Mouse (Mus musculus) kidney, embryonic 14.5 days (tissue): ENCODE results near the gene Max. TPM values are rescaled to one million over a fixed set of nuclear protein-coding genes. Genes with fewer than 3 reads are reported as not detected.

Source experiments
- ATAC-seq: fragments of 200-750 bp; cut with Nextera tagmentation; 2 replicates; pipeline ENCODE4 v1.8.0; 2017; ENCODE audit warnings: moderate number of reproducible peaks, mild to moderate bottlenecking, moderate TSS enrichment, moderate library complexity; ENCODE audit not compliant: low FRiP score, low TSS enrichment
- H3K27ac ChIP-seq: fragments of 300-500 bp; sonication (generic); 2 replicates; pipeline ENCODE4 v1.5.1; 2014; ENCODE audit warnings: low read depth, mild to moderate bottlenecking, low read length, moderate library complexity, mixed read lengths
- H3K27me3 ChIP-seq: fragments of 300-500 bp; sonication (generic); 2 replicates; pipeline ENCODE4 v1.6.1; 2014; ENCODE audit warnings: mild to moderate bottlenecking, low read length; ENCODE audit not compliant: control insufficient read depth, insufficient read depth
- H3K36me3 ChIP-seq: fragments of 300-500 bp; sonication (generic); 2 replicates; pipeline ENCODE4 v1.6.1; 2014; ENCODE audit warnings: low read length, mixed read lengths; ENCODE audit not compliant: control insufficient read depth, insufficient read depth
- H3K4me1 ChIP-seq: fragments of 300-500 bp; sonication (generic); 2 replicates; pipeline ENCODE4 v1.6.1; 2014; ENCODE audit warnings: low read length, mixed read lengths; ENCODE audit not compliant: control insufficient read depth, insufficient read depth
- H3K4me2 ChIP-seq: fragments of 300-500 bp; sonication (generic); replicated peaks from 2 replicates; pipeline ENCODE4 v1.6.1; 2014; ENCODE audit warnings: low read depth, mild to moderate bottlenecking, low read length
- H3K4me3 ChIP-seq: fragments of 300-500 bp; sonication (generic); 2 replicates; pipeline ENCODE4 v1.5.1; 2014; ENCODE audit warnings: mild to moderate bottlenecking, low read length
- H3K9ac ChIP-seq: fragments of 300-500 bp; sonication (generic); 2 replicates; pipeline ENCODE4 v1.6.1; 2014; ENCODE audit warnings: low read depth, mild to moderate bottlenecking, low read length, moderate library complexity
- H3K9me3 ChIP-seq: fragments of 300-500 bp; sonication (generic); 2 replicates; pipeline ENCODE4 v1.6.1; 2016; ENCODE audit warnings: low read length; ENCODE audit not compliant: control insufficient read depth
- WGBS: fragments of 180-500 bp; shearing (Covaris S2); extraction: QIAGEN DNeasy Blood & Tissue Kit; methylation state at CpG from one replicate; pipeline ENCODE4 v1.1.7; 2014; 5-methylcytosine and 5-hydroxymethylcytosine counted together
- polyA plus RNA-seq: library from polyadenylated mRNA; unstranded; fragments of >200 nt; fragmentation: Nextera tagmentation; extraction: Ambion mirVana; gene quantifications from 2 replicates; pipeline ENCODE4 v1.2.1, GENCODE M21; 2014

Gene Max
- polyA plus RNA-seq, 1 experiment from 2014 or later = 36.1 TPM

DNA sequence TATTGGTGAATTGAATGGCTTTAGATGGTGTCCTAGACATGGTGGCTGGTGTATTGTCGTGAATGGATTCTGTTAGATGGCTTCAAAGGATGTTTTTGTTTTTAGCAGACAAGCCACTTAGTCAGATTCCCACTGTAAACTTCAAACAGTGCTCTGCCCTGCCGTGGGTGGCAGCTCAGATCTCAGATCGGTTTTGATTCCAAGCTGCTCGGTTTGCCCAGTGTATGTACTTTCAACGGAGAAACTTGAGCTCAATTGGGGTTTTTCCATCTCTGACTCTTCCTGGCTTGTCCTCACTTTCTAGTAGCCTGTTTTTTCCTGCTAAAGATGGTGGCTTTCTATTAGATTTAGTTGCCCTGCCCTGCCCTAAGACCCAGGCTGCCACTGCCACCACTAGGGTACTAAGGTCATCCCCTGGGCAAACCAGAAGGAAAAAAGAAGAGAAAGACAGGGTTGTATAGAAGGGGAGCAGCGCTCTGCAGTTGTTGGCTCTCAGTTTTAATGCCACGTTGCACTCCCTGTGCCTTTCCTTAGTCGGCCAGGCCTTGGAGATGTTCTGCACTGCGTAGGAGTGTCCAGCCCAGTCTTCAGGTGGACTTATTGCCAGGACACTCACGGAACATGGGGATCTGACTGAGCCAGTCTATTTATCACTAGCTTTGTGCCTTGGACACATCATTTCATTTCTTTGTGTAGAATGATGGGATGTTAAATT is 62.6 kb downstream of the Max start:
- WGBS = 81% methylated on average over 10 of the region's 10 CpGs

DNA sequence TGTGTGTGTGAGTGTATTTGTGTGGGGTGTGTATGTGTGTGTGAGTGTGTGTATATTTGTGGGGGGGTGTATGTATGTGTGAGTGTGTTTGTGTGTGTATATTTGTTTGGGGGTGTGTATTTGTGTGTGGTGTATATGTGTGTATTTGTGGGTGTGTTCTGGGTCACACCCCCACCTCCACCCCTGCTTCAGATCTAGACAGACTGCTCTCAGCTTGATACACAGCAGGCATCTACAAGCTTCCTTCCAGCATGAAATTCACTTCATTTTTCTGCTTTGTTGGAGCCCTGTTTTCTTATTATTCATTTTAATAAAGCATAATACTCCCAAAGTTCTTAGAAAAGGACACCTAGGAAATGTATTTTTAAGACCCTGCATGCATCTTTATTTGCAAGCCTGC is 63.9 kb downstream of the Max start:
- Histone ChIP-seq H3K4me3 (no peak overlapping the region), H3K9me3 (no peaks in the 10 kb centered on the region), H3K27me3 (no peaks in the 10 kb centered on the region), H3K4me1 (no peaks in the 10 kb centered on the region), H3K9ac (no peak overlapping the region), H3K27ac (no peak overlapping the region), H3K4me2 (no peak overlapping the region), H3K36me3 (peaks cover 13% of the 10 kb centered on the region; the same call in 1 of the 2 replicates)
- no peak for ATAC-seq

More for the DNA sequence above, 62.6 kb downstream of the Max start:
- Histone ChIP-seq H3K27ac (no peak overlapping the region), H3K36me3 (peaks cover 13% of the 10 kb centered on the region; the same call in 1 of the 2 replicates), H3K27me3 (no peaks in the 10 kb centered on the region), H3K4me1 (no peaks in the 10 kb centered on the region), H3K9me3 (no peaks in the 10 kb centered on the region), H3K9ac (no peak overlapping the region), H3K4me2 (no peak overlapping the region), H3K4me3 (no peak overlapping the region)
- ATAC-seq = no peak

- no peak for ATAC-seq
- Histone ChIP-seq H3K9me3 (no peaks in the 10 kb centered on the region), H3K4me3 (no peak overlapping the region), H3K27me3 (no peaks in the 10 kb centered on the region), H3K36me3 (peaks cover 13% of the 10 kb centered on the region; the same call in 1 of the 2 replicates), H3K4me2 (no peak overlapping the region), H3K27ac (no peak overlapping the region), H3K4me1 (no peaks in the 10 kb centered on the region), H3K9ac (no peak overlapping the region)
- WGBS = 83% methylated on average over 10 of the region's 10 CpGs
Measured at GRCm38 (mm10) chr12:76897006-76897405, 65.0 kb downstream of the Max start.

- 93% methylated on average over 4 of the region's 4 CpGs for WGBS
- H3K9me3 ChIP-seq = no peaks in the 10 kb centered on the region
Measured at GRCm38 (mm10) chr12:76896566-76896965, 65.4 kb downstream of the Max start.

GRCm38 (mm10) chr12:76895777-76896176 is 66.2 kb downstream of the Max start:
- 38% methylated on average over 7 of the region's 7 CpGs for WGBS
- Histone ChIP-seq H3K4me2 (no peak overlapping the region), H3K4me1 (no peaks in the 10 kb centered on the region), H3K36me3 (peaks cover 13% of the 10 kb centered on the region; the same call in 1 of the 2 replicates), H3K27me3 (no peaks in the 10 kb centered on the region), H3K9ac (no peak overlapping the region), H3K4me3 (no peak overlapping the region), H3K27ac (no peak overlapping the region), H3K9me3 (no peaks in the 10 kb centered on the region)
- no peak for ATAC-seq

More at GRCm38 (mm10) chr12:76896566-76896965, 65.4 kb downstream of the Max start:
- no peak overlapping the region for H3K27ac ChIP-seq
- ATAC-seq = no peak
- H3K4me3 ChIP-seq = no peak overlapping the region
- no peak overlapping the region for H3K9ac ChIP-seq
- no peaks in the 10 kb centered on the region for H3K4me1 ChIP-seq
- no peaks in the 10 kb centered on the region for H3K27me3 ChIP-seq
- peaks cover 13% of the 10 kb centered on the region; the same call in 1 of the 2 replicates for H3K36me3 ChIP-seq
- H3K4me2 ChIP-seq = no peak overlapping the region

DNA sequence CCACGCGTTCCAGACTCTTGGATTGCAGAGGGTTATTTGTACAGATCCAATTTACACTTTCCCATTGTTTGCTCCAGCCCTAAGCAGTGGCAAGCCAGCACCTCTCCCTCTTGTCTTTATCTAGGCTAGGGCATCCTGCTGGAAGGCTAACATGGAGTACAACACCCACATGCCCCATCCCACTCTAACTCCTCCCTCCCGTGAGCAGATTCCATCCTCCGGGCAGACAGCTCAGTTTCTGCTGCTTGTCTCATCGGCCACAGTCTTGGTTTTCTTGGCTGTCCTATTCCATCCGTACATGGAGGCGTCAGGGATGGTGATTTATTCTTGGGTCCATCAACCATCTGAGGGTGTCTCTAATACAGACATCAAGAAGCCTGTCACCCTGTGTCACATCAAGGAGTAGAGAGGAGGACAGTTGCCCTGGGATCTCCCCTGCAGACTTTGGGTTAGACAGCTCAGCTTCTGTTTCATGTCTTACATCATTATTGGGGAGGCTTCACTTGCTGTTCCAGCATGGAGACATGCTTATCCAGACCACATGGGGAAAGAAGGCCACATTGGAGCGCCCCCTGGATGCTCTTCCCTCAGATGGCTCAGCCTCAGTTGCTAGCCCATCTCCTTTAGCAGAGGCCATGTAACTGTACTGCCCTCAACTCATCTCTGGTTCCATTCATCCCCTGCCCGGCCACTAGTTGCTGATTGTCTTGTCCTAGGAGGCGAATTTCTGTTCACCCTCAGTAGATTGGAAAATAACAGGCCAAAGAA is 67.0 kb downstream of the Max start:
- no peaks in the 10 kb centered on the region for H3K27me3 ChIP-seq
- no peaks in the 10 kb centered on the region for H3K4me1 ChIP-seq
- H3K4me2 ChIP-seq = no peak overlapping the region
- no peak overlapping the region for H3K9ac ChIP-seq
- ATAC-seq = no peak
- H3K9me3 ChIP-seq = no peaks in the 10 kb centered on the region
- H3K4me3 ChIP-seq = no peak overlapping the region
- H3K27ac ChIP-seq = no peak overlapping the region
- 82% methylated on average over 10 of the region's 10 CpGs for WGBS
- peaks cover 9% of the 10 kb centered on the region; the same call in 1 of the 2 replicates for H3K36me3 ChIP-seq

DNA sequence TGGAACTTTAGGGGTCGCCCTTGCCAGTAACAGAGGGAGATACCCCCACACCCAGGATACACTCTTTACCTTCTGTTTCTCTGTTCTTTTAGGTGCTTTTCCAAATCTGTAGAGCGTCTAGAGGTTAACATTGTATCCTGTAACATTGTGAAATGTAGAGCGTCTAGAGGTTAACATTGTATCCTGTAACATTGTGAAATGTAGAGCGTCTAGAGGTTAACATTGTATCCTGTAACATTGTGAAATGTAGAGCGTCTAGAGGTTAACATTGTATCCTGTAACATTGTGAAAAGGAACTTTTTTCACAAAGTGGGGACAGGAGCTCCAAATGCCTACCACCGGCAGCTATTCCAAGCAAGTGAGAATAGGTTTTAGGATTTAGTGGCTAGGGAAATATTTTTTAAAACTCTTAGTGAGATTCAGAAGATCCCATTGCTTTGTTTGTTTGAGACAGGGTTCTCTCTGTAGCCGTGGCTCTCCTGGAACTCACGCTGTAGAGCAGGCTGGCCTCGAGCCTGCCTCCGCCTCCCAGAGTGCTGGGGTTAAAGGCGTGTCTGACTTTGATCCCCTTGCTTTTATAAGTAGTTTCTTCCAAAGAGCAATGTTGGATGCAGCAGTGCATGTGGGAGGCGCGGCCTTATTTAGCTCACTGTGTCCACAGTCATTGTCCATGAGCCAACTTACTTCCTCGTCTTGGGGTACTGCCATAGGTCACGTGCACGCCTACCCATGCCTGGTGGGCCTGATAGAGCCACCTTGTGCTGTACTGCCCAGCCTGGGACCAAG is 68.9 kb downstream of the Max start:
- Histone ChIP-seq H3K36me3 (peaks cover 7% of the 10 kb centered on the region; the same call in 1 of the 2 replicates), H3K4me2 (no peak overlapping the region), H3K9ac (no peak overlapping the region), H3K27ac (no peak overlapping the region), H3K9me3 (no peaks in the 10 kb centered on the region), H3K27me3 (no peaks in the 10 kb centered on the region), H3K4me1 (no peaks in the 10 kb centered on the region), H3K4me3 (no peak overlapping the region)
- 87% methylated on average over 16 of the region's 16 CpGs for WGBS
- ATAC-seq = no peak

DNA sequence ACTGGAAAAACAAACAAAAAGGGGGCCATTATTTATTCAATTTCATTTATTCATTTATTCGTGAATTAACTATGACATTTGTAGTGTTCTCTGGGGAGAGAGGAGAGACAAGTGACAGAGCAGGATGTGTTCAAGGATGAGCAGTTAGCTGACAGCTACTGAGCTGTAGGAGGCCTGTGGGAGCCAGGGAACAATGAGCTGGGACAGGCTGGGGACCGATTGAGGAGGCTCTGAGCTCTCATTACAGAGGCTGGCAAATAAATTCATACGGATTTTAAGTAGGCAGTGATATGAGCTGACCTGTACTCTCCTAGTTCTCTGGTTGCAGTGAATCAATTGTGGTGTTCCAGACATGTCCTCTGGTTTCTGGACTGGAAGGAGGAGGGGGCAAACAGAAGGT is 70.8 kb downstream of the Max start:
- 59% methylated on average over 3 of the region's 3 CpGs for WGBS
- Histone ChIP-seq H3K27ac (no peak overlapping the region), H3K9me3 (no peaks in the 10 kb centered on the region), H3K4me3 (no peak overlapping the region), H3K4me2 (no peak overlapping the region), H3K36me3 (peaks cover 3% of the 10 kb centered on the region; the same call in 1 of the 2 replicates), H3K27me3 (no peaks in the 10 kb centered on the region), H3K9ac (no peak overlapping the region), H3K4me1 (no peaks in the 10 kb centered on the region)
- ATAC-seq = peak; percentile 44; the same call in 1 of the 2 replicates
